Mouse (Mus musculus) heart, postnatal 0 days (tissue): ENCODE data around the gene Pitpnm3. TPM values are rescaled to one million over a fixed set of nuclear protein-coding genes. Genes with fewer than 3 reads are reported as not detected.

Experiments used
- ATAC-seq: fragments of 200-750 bp; cut with Nextera tagmentation; 2 replicates; pipeline ENCODE4 v1.8.0; 2017; ENCODE audit warnings: low read depth, moderate number of reproducible peaks, moderate library complexity; ENCODE audit not compliant: insufficient read depth
- DNase-seq: peaks from one replicate; pipeline ENCODE4 v3.0.0-alpha.2; 2016; ENCODE audit warnings: low spot score
- H3K27ac ChIP-seq: fragments of 300-500 bp; sonication (generic); 2 replicates; pipeline ENCODE4 v1.5.1; 2014; ENCODE audit warnings: low read depth, mild to moderate bottlenecking
- H3K27me3 ChIP-seq: fragments of 300-500 bp; sonication (generic); 2 replicates; pipeline ENCODE4 v1.6.1; 2014; ENCODE audit warnings: low read length, mixed read lengths; ENCODE audit not compliant: control insufficient read depth, insufficient read depth
- H3K36me3 ChIP-seq: fragments of 300-500 bp; sonication (generic); replicated peaks from 2 replicates; pipeline ENCODE4 v1.6.1; 2014; ENCODE audit warnings: low read length, mixed read lengths; ENCODE audit not compliant: control insufficient read depth, insufficient read depth
- H3K4me1 ChIP-seq: fragments of 300-500 bp; sonication (generic); 2 replicates; pipeline ENCODE4 v1.6.1; 2014; ENCODE audit warnings: antibody characterized with exemption; ENCODE audit not compliant: control insufficient read depth, insufficient read depth
- H3K4me2 ChIP-seq: fragments of 300-500 bp; sonication (generic); 2 replicates; pipeline ENCODE4 v1.6.1; 2014; ENCODE audit warnings: low read depth, mild to moderate bottlenecking, low read length, moderate library complexity
- H3K4me3 ChIP-seq: fragments of 300-500 bp; sonication (generic); 2 replicates; pipeline ENCODE4 v1.5.1; 2014; ENCODE audit warnings: low read depth, low read length
- H3K9ac ChIP-seq: fragments of 300-500 bp; sonication (generic); replicated peaks from 2 replicates; pipeline ENCODE4 v1.6.1; 2014; ENCODE audit warnings: low read depth, low read length, mixed read lengths
- H3K9me3 ChIP-seq: fragments of 300-500 bp; sonication (generic); replicated peaks from 2 replicates; pipeline ENCODE4 v1.6.1; 2016; ENCODE audit warnings: low read length; ENCODE audit not compliant: control insufficient read depth
- CTCF ChIP-seq: IDR thresholded peaks from 2 replicates; pipeline ENCODE4 v1.5.1; 2016; ENCODE audit warnings: antibody characterized with exemption, control low read depth, low read depth
- EP300 ChIP-seq: IDR thresholded peaks from 2 replicates; pipeline ENCODE4 v1.6.1; 2016; ENCODE audit warnings: antibody characterized with exemption, low read depth
- WGBS: fragments of 180-500 bp; shearing (Covaris S2); extraction: QIAGEN DNeasy Blood & Tissue Kit; methylation state at CpG from one replicate; pipeline ENCODE4 v1.1.7; 2014; 5-methylcytosine and 5-hydroxymethylcytosine counted together
- polyA plus RNA-seq: library from polyadenylated mRNA; unstranded; fragments of >200 nt; fragmentation: Nextera tagmentation; extraction: Ambion mirVana; gene quantifications from 2 replicates; pipeline ENCODE4 v1.2.1, GENCODE M21; 2015
- total RNA-seq: library from RNA; depleted of rRNA; stranded (reverse); fragments of >200 nt; gene quantifications from 2 replicates; pipeline ENCODE4 v1.2.3, GENCODE M21; 2014; ENCODE audit warnings: low replicate concordance

The Pitpnm3 gene
- total and polyA plus RNA-seq, 2 experiments from 2014 or later = 0.38 to 1.0 TPM

DNA sequence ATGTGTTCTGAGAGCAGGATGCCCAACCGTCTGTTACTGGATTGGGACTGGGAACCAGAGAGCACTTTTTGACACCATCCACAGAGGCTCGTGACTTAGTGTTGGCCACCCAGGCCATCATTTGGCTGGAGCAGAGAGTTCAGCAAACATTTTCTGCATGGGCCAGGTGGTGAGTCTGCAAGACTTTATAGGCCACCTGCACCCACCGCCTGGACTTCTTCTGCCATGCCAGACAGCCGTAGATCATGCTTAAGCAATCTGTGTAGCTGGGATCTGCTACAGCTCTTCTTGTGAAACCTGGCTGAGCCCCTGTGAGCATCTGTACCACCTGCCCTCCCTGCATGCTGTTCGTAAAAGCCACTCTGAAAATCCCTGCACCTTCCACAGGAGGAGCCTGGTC is 68.3 kb downstream of the Pitpnm3 start:
- Histone ChIP-seq H3K27ac (no peak overlapping the region), H3K4me1 (no peaks in the 10 kb centered on the region), H3K4me2 (no peak overlapping the region), H3K4me3 (no peak overlapping the region), H3K36me3 (no peaks in the 10 kb centered on the region), H3K9me3 (0 out of 2 replicates have a peak, but pooled peaks cover 11% of the 10 kb centered on the region), H3K9ac (no peak overlapping the region), H3K27me3 (no peaks in the 10 kb centered on the region)
- no peak for DNase-seq
- WGBS = 87% methylated on average over 5 of the region's 5 CpGs
- no peak for ATAC-seq
- TF ChIP-seq CTCF (no peak), EP300 (no peak)

DNA sequence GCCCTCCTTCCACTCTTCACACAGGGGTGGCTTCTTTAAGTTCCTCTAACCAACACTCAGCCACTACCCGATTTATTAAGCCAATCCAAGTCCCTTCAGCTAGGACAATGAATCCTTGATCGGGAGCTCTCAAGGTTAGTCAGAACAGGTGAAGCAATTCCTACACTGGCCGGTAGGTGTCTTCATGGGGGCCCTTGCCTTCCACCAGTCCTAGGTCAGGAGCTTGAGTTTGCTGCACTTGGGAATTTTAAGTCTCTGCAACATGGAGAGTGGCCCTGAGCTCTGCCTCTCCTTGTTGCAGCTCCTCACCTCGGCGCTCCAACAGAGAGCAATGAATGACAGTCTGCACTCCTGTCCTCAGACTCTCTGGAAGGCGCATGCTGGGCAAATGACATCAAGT is 69.2 kb downstream of the Pitpnm3 start:
- Histone ChIP-seq H3K27me3 (no peaks in the 10 kb centered on the region), H3K4me1 (no peaks in the 10 kb centered on the region), H3K4me2 (no peak overlapping the region), H3K9me3 (0 out of 2 replicates have a peak, but pooled peaks cover 11% of the 10 kb centered on the region), H3K36me3 (no peaks in the 10 kb centered on the region), H3K4me3 (no peak overlapping the region), H3K9ac (no peak overlapping the region), H3K27ac (no peak overlapping the region)
- 47% methylated on average over 6 of the region's 6 CpGs for WGBS
- TF ChIP-seq EP300 (no peak), CTCF (peak; percentile 57)
- peak; percentile 64 for DNase-seq
- no peak for ATAC-seq

DNA sequence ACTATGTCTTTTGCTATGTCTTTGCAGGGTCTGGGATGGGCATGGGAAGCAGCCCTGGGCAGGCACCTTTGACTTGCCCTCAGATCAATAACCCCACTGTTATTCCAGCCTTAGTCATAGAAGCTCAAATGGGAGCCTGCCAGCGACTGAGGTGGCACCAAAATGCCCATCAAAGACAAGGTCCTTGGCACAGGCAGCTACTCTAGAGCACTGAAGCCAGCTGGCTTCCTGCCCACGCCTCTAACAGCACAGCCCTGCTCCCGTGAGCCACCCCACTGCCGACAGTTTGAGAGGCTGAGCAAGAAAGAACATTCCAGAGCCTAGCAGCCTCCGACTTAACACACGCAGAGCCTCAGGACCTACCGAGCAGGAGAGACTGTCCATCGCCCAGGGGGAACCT is 70.5 kb downstream of the Pitpnm3 start:
- H3K4me2 ChIP-seq = no peak overlapping the region
- H3K36me3 ChIP-seq = no peaks in the 10 kb centered on the region
- H3K27ac ChIP-seq = peak overlapping the region; percentile 53; the same call in 1 of the 2 replicates
- H3K4me3 ChIP-seq = no peak overlapping the region
- peak; percentile 78 for ATAC-seq
- H3K27me3 ChIP-seq = no peaks in the 10 kb centered on the region
- no peak overlapping the region for H3K9ac ChIP-seq
- TF ChIP-seq EP300 (no peak), CTCF (no peak)
- 49% methylated on average over 8 of the region's 8 CpGs for WGBS
- peak; percentile 36 for DNase-seq
- no peaks in the 10 kb centered on the region for H3K4me1 ChIP-seq
- H3K9me3 ChIP-seq = 0 out of 2 replicates have a peak, but pooled peaks cover 11% of the 10 kb centered on the region

- no peaks in the 10 kb centered on the region for H3K27me3 ChIP-seq
Observed at GRCm38 (mm10) chr11:72064414-72064813, 71.2 kb downstream of the Pitpnm3 start.

DNA sequence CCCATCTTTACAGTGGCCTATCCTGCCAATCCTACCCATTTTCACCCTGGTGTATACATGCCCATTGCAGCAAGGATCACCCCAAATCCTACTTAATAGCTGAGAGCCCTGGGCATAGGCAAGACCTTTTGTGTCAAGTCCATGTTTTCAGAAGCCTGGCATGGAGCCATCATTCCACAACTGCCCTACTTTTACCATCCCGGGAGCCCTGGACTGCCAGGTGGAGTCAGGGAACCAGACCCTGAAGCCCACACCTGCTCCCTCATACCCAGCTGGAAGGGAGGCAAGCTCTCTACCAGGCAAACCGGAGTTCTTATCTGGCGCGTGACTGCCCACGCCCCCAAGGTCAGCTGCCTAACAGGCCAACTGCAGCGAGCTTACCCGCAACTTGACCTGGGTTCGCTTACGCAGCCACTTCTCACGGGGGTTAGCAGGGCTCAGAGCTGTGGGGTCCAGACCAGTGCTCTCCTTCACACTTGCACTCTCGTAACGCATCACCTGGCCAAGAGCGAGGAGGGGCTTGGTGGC is 74.4 kb downstream of the Pitpnm3 start:
- Histone ChIP-seq H3K4me3 (no peak overlapping the region), H3K4me1 (no peaks in the 10 kb centered on the region), H3K4me2 (no peak overlapping the region), H3K9me3 (0 out of 2 replicates have a peak, but pooled peaks cover 11% of the 10 kb centered on the region), H3K36me3 (no peaks in the 10 kb centered on the region), H3K27me3 (no peaks in the 10 kb centered on the region), H3K27ac (no peak overlapping the region), H3K9ac (no peak overlapping the region)
- ATAC-seq = no peak
- no peak for DNase-seq
- TF ChIP-seq CTCF (no peak), EP300 (no peak)
- WGBS = 60% methylated on average over 13 of the region's 13 CpGs

More at GRCm38 (mm10) chr11:72064414-72064813, 71.2 kb downstream of the Pitpnm3 start:
- DNase-seq (no peak), ATAC-seq (no peak)
- WGBS = 67% methylated on average over 6 of the region's 6 CpGs
- H3K4me3 ChIP-seq = no peak overlapping the region
- 0 out of 2 replicates have a peak, but pooled peaks cover 11% of the 10 kb centered on the region for H3K9me3 ChIP-seq
- H3K36me3 ChIP-seq = no peaks in the 10 kb centered on the region
- H3K4me2 ChIP-seq = no peak overlapping the region
- H3K27ac ChIP-seq = no peak overlapping the region
- H3K9ac ChIP-seq = no peak overlapping the region
- no peaks in the 10 kb centered on the region for H3K4me1 ChIP-seq
- TF ChIP-seq CTCF (no peak), EP300 (no peak)

DNA sequence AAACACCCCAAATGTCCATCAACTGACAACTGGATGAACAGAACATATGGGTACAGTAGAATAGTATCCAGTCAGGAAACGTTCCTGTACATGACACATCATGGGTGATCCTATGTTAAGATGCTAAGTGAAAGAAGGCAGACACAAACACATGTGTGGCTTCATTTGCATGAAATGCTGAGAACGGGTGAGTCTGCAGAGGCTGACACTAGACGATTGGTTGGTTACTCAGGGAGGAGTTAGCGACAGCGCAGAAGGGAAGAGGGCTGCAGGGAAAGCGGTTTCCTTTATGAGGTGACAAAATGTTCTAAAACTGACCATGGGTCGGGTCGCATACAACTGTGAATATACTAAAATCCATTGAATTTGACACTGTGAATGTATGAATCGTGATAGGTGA is 75.2 kb downstream of the Pitpnm3 start:
- no peak overlapping the region for H3K27ac ChIP-seq
- no peak overlapping the region for H3K4me2 ChIP-seq
- ATAC-seq (no peak), DNase-seq (no peak)
- no peaks in the 10 kb centered on the region for H3K36me3 ChIP-seq
- WGBS = 75% methylated on average over 9 of the region's 9 CpGs
- no peak overlapping the region for H3K9ac ChIP-seq
- H3K27me3 ChIP-seq = no peaks in the 10 kb centered on the region
- H3K9me3 ChIP-seq = 0 out of 2 replicates have a peak, but pooled peaks cover 11% of the 10 kb centered on the region
- H3K4me1 ChIP-seq = no peaks in the 10 kb centered on the region
- H3K4me3 ChIP-seq = no peak overlapping the region
- no peak for TF ChIP-seq EP300
- TF ChIP-seq CTCF = no peak
